Mouse (Mus musculus): Measurements from ENCODE around the gene U2af1. TPM values are rescaled to one million over a fixed set of nuclear protein-coding genes. Genes with fewer than 3 reads are reported as not detected.
"Not testable (repeated sequence)": the region's sequence is repeated elsewhere in the genome, so short reads cannot be mapped to it uniquely, and the experiment has no call there.

The U2af1 gene
- total RNA-seq (2021) = 100 to 1,000 TPM; 123 to 125 TPM
- long read RNA-seq, transcript U2af1-201 (8 exons, 1,046 nt) = major isoform, 11 of 31 reads
- long read RNA-seq, transcript U2af1-202 (8 exons, 923 nt) = minor isoform, 8 of 31 reads
- long read RNA-seq, partial matches to known transcripts = 1 of 31 reads
- long read RNA-seq, other reads (novel, unspliced or antisense) = 5 of 31 reads

DNA sequence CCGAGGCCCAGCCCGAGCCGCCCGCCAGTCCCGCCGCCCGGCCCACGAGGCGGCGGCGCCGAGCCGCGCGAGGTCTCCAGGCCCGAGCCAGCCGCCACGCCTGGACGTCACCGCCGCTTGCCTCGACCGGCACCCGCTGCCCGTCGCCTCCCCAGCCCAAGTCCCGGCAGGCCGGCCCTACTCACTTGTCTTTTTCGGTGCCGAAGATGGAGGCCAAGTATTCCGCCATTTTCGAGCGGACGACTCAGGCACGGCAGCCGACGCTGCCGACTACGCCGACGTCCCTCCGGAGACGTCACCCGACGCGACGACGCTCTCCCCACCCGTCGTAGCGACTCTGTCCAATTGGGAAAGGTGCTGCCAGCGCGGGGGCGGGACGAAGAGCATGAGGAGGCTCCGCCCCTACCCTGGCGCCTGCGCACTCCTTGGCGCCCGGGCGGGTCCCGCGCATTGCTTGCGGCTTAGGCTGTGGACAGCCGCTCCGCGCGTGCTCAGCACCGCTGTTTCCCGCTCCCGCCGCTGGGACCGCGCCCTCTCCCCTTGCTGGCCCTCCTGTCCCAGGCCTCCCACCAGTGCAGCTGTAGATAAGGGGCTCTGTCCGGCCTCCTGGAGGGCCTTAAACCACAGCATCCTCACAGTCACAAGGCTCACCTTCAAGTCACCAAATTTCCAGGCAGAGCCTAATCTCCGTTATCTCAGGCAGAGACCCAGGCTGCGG, at the start of gene U2af1:
U2af1 (minus strand) TSS at position 425 of the 718 bp plus-strand sequence.
- DNase-seq (ENCODE audit: low spot score in 2 of 2) = peak; percentile 98

DNA sequence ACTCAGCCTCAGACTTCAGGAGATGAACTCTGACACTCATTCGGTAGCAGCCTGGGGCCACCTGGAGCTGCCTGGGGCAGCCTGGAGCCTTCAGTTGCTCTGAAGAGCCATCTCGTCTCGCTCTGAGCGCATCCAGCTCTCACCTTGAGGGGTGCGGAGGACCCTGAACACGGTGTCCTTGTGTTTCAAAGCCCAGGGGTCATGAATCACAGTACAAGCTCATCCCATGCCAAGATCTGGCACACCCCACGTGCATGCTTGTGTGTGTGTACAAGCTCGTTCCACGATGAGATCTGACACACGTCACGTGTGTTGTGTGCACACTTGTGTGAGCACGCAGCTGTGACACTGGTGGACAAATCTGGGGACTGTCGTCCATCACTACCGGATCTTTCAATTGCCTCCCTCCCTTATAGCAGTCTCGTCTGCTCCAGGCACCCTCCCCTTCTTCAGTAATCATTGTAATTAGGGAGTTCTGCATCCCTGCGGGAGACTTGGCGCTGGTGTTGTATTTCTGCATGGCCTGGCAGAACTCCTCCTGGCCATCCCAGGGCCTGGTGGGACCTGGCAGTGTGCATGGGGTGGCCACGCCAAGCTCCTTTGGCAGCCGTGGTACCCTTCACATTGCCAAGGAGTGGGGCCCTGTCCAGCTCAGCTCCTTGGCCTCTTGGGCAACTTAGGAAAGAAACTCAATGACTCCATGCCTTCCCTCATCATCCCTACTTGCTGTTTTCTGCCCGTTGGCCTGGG, 46.8 kb upstream of the U2af1 start:
- DNase-seq (ENCODE audit: low spot score in 2 of 2) = peak; percentile 33 to 60

DNA sequence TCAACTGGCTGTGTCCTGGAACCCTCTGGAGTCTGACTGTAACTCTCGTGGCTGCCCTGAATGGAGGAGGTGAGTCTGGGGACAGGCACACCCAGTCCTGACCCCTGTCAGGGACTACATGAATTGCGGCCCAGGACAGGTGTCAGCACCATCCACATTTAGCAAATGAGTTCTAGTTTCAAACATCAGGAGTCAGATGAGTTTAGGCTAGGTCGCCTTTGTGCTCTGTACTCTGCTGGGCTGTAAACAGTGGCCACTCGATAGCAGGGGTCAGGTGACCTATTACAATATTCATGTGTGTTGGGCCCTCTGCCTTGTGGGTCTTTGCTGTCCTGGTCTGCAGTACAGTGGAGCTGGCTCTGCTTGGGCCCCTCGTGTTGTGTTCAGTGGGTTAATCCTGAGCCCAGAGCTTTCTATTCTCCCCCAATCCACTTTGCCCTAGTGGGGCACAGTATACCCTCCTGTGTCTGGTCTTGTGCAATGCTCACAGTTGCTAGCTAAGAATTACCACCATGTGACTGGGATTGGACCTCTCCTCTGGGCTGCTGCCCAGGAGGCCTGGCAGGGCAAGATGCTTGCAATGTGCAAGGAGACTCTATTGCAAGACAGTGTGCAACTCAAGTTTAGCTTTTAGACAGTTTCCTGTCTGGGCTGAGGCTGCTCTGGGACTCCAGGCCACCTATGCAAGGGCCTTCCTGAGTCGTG, 44.7 kb upstream of the U2af1 start:
- peak in 1 of 2 experiments; percentile 22 for DNase-seq (ENCODE audit: low spot score in 2 of 2)

DNA sequence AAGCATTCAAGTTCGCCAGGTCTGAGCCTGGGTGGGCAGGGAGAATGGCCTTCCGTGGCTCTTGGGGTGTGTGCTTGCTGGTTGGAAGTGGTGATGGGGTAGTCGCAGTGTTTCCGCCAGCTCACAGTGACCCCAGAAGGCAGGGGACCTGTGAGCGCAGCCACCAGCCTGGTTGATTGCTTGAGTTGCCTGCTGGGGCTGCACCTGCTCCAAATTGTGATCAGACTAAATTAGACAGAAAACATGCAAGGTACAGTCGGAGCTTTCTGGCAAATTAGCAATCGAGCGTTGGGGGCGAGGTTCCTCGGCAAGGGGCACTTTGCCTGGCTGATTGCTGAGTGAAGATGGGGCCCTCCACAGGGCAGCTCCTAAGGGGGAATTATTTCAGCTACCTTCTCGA, 39.7 kb upstream of the U2af1 start:
- no peak for DNase-seq (ENCODE audit: low spot score in 2 of 2)

DNA sequence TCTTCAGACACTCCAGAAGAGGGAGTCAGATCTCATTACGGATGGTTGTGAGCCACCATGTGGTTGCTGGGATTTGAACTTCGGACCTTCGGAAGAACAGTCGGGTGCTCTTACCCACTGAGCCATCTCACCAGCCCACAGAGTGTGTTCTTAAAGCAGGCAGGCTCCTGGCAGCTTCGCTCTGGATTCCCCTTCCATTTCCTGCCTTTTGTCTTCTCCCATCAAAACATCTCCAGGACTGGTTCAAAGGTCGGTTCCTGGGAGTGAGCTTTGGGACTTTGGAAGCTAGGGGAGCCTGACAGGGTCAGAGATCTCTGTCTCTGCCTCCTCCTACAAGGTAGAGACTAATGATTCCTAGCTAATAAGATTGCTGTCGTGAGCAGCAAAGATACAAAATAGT, 36.7 kb upstream of the U2af1 start:
- DNase-seq (ENCODE audit: low spot score in 2 of 2) = not testable (repeated sequence)

DNA sequence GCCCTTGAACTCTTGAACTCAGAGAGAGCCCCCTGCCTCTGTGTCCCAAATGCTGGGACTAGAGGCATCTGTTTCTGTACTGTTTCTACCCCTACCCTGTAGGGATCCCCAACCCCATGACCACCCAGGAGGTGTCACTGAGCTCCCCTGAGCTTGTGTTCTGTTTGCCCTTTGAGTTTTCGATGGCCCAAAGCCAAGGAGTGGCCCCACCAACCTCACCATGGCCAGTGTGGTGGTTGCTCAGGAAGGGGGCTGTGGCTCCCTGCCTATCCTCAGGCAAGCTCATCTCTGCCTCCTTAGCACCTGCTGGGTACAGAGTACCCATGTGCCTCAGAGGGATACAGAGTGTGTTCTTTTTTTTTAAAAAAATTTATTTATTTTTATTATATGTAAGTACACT, 36.3 kb upstream of the U2af1 start:
- DNase-seq (ENCODE audit: low spot score in 2 of 2) = no peak

DNA sequence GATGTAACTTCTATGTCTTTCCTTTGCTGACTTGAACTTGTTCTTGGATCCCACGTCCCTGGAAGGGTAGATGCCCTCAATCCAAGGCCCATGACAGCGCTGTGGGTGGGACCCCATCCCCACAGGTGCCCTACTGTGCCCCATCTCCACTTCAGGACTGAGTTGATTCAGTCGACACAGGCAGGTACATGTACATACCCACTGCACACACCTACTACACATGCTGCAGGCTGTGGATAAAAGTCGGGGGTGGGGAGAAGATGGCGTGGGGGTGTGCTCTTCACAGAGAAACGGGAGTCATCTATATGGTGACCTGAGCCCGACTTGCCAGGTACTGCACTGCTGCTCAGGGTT, 35.3 kb upstream of the U2af1 start:
- no peak for DNase-seq (ENCODE audit: low spot score in 2 of 2)

DNA sequence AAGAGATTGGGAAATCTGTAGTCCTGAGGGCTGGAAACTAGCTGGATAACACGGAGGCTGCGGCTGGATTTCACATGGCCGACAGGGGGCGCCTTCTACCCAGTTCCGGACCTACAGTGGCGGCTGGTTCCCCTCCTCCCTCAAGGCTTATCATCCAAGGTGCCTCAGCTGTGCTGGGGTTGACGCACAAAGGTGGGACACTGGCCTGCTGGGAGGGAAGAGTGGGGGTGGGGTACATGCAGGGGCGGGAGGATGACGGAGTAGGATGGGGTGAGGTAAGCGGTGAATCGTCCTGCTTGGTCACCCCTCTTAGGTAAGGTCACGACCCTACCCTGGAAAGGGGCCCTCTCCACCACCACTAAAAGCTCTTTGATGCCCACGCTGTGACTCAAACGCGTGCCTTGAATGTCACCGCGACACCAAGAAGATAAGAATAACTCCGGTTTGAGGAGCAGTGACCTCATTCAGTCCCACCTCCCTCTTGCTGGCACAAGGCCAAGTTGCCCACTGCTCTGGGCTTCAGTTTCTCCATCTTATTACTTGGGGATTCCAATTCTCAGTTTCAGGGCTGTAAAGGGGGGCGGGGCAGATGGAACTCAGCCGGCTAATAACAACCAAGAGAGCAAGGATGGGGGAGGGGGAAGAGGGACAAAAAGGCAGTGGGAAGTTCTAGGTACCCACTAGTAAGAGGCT, 34.8 kb upstream of the U2af1 start:
- peak; percentile 47 to 85 for DNase-seq (ENCODE audit: low spot score in 2 of 2)

DNA sequence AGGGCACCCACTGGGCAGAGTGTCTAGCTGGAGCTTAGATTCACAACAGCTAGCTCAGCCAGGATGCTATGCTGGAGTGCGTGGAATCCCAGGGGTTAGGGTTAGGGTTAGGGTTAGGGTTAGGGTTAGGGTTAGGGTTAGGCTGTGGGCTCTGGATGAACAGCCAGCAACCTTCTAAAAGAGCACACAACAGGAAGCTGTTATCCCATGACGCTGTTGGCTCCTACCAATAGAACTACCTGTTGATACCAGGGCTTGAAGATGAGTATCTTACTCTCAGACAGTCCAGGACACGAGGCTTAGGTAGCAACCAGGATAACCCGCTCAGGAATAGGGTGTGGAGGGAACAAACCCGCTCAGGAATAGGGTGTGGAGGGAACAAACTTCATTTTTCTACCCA, 34.2 kb upstream of the U2af1 start:
- no peak for DNase-seq (ENCODE audit: low spot score in 2 of 2)

DNA sequence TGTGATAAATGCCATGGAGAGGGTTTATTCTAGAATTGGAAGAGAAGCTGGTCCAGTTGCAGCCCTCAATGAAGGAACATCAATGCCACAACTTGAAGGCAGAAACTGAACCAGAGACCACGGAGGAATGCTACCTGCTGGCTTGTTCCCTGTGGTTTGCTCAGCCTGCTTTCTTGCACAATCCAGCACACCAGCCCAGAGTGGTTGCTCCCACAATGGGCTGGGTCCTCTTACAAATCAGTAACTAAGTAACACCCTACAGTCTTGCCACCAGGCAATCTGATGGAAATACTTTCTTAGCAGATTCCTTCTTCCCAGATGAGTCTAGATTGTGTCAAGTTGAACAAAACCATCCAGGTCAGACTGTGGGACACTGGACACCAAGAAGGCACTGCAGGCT, 30.9 kb upstream of the U2af1 start:
- DNase-seq (ENCODE audit: low spot score in 2 of 2) = no peak

DNA sequence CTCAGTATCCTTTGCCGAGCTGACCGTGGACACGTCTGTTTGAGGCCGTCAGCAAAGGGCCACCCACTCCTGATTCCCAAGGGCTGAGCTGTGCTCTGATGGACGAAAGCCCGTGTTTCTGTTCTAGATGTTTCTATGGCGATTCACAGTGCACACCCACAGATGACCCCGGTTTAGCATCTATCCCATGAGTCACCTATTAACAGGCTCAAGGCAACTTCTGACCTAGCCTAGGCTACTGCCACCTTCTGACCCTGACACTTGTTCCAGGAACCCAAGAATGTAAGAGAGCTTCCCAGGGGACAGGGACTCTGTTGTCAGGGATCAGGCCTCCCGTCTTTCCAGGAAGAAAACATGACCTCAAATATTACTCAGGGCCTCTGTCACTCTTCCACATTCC, 29.4 kb upstream of the U2af1 start:
- no peak for DNase-seq (ENCODE audit: low spot score in 2 of 2)

DNA sequence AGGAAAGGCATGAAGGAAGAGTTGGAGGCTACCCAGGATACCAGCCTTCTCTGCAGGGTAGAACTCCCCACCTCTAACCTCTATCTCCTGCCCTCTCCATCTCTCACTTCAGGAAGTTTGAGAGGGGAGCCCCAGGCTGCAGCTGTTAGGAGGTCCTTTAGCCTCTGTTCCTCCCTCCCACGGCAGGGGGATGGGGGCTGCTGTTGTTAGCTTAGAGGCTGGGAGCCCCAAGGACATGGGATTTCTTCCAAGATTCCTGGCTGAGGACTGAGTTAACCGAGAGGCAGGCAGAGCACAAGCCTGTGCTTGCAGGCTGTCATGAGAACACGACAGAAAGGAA, 27.5 kb upstream of the U2af1 start:
- DNase-seq (ENCODE audit: low spot score in 2 of 2) = no peak

DNA sequence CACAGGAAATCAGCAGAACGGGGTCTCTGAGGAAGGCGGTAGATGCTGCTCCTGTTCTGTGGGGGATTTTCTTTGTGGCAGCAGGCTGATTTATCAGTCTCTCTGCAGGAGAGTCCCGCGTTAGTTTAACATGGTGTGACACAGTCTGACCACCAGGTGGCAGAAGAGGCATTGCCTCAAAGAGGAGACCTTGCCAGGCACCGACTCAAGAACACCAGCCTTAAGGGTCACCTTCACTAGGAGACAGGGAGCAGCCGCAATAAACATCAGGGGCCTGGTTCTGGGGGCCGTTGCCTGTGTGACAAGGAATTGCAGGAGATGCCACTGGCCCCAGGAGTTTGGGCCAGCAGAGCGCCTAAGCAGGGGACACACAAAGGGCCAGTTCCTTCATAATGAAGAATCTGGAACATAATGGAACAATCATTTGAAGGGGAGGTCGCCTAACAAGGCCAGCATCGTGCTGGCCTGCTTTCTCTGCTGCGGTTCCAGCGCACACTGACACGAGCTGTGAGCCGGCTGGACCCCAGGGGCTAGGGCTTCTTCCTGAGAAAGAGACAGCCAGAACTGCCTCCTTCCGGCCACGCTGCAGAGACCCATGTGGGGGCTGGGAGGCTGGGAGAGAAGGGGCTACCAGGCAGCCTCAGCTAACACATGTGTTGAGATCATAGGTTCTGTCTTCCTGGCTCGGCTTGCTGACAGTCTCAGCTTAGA, 27.0 kb upstream of the U2af1 start:
- peak; percentile 64 to 91 for DNase-seq (ENCODE audit: low spot score in 2 of 2)

DNA sequence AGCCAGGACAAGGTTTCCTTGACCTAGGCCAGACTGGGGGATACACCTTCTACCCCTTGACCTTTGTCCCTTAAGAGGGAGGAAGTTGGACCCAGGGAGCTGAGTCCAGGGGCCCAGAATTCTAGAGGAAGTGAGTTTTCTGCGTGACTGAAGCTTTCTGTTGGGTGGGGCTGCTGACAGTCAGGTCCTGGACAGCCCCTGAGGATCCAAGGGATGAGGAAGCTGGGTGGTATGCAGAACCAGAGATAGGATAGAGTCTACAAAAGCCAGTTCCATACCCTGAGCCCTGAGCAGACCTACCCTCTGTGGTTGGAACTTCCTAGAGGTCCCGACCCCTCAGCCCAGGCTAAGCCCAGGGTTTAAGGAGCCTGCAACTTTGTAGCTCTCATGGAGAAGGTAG, 21.8 kb upstream of the U2af1 start:
- DNase-seq (ENCODE audit: low spot score in 2 of 2) = no peak

DNA sequence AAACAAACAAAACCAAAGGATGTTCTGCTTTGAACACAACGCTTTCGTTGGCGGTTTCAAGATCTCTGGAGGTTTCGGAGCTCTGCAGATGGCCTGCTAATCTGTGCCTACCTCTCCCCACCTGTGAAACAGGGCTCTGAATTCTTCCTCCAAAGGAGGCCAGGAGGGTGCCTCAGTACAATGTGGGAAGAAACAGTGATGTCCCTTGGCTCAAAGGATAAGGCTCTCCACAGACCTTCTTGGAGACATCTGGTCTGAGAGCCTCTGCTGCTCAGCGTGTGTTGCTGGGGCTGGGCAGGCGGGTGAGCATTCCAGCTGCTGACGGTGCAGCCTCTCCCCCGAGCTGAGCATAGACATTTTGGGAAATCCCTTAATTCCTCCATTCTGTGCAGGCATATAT, 18.8 kb upstream of the U2af1 start, which contains the start of gene Cryaa:
Cryaa (plus strand) TSS at position 301 of the 400 bp plus-strand sequence.
- DNase-seq (ENCODE audit: low spot score in 2 of 2) = no peak

DNA sequence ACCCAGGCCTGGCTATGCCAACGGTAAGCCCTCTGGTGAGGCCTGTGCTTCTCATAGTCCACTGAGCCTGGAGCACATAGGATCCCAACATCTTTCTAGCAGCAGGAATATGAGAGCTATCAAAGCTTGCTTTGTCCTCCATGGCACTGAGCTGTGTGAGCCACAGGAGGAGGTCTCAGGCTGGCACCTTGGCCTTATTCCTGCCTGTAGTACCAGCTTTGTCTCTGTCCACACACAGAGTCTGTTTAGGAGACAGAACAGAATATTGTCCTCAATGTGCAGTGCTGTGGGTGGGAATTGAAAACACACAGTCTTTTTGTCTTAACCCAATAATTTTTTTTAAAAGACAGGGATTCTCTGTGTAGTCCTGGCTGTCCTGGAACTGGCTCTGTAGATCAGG, 15.7 kb upstream of the U2af1 start:
- DNase-seq (ENCODE audit: low spot score in 2 of 2) = peak in 1 of 2 experiments; percentile 47

DNA sequence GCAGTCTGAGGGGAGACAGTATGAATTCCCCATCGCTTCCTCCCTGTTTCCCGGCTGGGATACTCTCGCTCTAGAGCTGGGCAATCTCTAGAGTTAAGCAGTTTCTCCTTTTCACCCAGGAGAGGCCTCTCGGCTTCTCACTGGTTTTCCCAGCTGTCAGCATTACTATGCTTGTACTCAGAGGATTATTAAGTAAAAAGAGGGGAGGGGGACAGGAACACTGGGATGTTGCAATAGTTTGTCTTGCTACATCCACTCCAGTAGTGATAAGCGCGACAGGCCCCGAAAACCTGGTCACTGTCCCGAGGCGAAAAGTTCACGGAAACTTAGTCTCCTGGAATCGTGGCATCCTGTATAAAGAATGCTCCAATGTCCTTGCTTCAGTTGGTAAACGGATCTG, 13.6 kb upstream of the U2af1 start:
- no peak for DNase-seq (ENCODE audit: low spot score in 2 of 2)

DNA sequence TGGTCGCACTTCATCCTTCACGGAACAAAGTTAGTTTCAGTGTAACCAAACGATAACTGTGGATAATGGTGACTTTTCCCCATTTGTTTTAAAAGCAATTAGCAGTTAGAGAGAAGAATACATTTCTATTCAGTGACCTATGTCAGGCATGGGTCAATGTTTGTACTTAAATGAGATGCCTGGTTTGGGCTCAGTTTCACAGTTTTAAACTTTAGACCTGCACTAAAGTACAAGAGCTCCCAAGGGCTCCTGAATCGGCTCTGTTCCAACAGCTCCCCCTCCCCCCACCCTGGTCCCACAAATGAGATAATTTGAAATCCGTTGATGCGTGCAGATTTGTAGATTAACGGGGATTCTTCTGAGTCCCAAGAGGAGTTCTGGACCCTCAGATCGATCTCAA, 13.0 kb upstream of the U2af1 start:
- DNase-seq (ENCODE audit: low spot score in 2 of 2) = no peak

DNA sequence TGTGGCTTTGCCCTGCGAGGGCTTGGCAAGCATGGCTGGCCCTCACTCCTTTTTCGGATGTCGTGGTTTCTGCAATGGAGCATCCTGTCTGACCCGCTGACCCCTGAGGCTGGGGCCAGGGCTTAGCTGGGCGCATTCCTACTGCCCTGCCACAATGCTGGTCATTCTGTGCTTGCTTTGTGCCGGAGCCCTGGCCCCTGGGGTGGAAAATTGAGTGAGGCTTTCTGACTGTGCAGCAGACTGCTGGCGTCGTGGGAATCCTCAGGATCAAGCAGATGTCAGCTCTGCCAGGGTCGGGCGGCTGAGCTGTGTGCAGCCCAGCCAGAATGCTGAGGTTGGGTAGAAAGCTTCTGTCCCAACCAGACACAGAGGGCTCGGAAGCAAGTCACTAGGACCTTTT, 11.5 kb upstream of the U2af1 start:
- no peak for DNase-seq (ENCODE audit: low spot score in 2 of 2)

DNA sequence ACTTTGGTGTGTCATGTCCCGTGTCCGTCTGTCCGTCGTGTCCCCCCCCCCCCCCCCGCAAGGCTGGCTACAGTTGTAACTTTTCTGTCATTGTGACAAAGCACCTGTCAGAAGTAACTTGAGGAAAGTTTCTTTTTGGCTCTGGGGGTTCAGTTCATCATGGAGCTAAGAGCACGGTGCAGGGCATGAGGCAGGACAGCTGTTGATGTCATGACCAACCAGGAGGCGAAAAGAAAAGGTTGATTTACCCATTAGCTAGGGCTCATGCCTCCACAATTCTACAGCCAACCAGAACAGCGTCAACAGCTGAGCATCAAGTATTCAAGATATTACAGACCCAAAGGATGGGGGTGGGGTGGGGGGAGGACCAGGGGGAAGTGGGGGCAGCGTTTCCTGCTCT, 9.6 kb upstream of the U2af1 start:
- no peak for DNase-seq (ENCODE audit: low spot score in 2 of 2)

DNA sequence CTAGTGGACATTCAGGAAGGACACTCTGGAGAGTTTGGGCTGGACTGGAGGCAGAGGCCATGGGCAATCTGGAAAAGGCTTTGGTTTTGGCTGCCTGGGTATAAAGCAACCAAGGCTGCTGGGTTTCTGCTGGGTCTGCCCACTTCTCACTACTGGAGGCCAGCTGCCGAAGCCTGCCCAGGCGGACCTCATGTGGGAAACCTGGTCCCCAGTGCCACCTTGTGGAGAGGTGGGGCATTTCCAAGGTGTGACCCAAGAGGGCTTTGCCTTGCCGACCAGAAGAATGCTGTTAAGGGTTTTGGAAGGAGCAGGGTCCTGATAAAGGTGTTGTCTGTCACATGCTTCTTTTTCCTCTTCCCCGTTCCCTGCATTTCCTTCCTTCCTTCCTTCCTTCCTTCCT, 6.1 kb upstream of the U2af1 start:
- DNase-seq (ENCODE audit: low spot score in 2 of 2) = peak; percentile 50 to 82

Data from layer of hippocampus, adult 18-20 months (tissue).